Mouse (Mus musculus) liver, postnatal 0 days (tissue): ENCODE measurements around the gene Shmt2. TPM values are rescaled to one million over a fixed set of nuclear protein-coding genes. Genes with fewer than 3 reads are reported as not detected.
A peak's percentile ranks its signal among the peaks of the same experiment; 100 is the strongest.

Experiments used
- ATAC-seq: fragments of 200-750 bp; cut with Nextera tagmentation; 2 replicates; pipeline ENCODE4 v1.8.0; 2017; ENCODE audit warnings: mild to moderate bottlenecking, moderate library complexity
- DNase-seq: peaks from one replicate; pipeline ENCODE4 v3.0.0-alpha.2; 2016
- H3K27ac ChIP-seq: fragments of 300-500 bp; sonication (generic); 2 replicates; pipeline ENCODE4 v1.5.1; 2014; ENCODE audit warnings: antibody characterized with exemption, moderate library complexity, mild to moderate bottlenecking, low read depth
- H3K27me3 ChIP-seq: fragments of 300-500 bp; sonication (generic); 2 replicates; pipeline ENCODE4 v1.6.1; 2014; ENCODE audit warnings: low read length, control low read depth, mixed read lengths; ENCODE audit not compliant: insufficient read depth
- H3K36me3 ChIP-seq: fragments of 300-500 bp; sonication (generic); replicated peaks from 2 replicates; pipeline ENCODE4 v1.6.1; 2014; ENCODE audit warnings: mild to moderate bottlenecking, control low read depth, low read length, moderate library complexity, mixed read lengths; ENCODE audit not compliant: insufficient read depth
- H3K4me1 ChIP-seq: fragments of 300-500 bp; sonication (generic); 2 replicates; pipeline ENCODE4 v1.6.1; 2014; ENCODE audit warnings: antibody characterized with exemption, mild to moderate bottlenecking, control low read depth; ENCODE audit not compliant: insufficient read depth
- H3K4me2 ChIP-seq: fragments of 300-500 bp; sonication (generic); 2 replicates; pipeline ENCODE4 v1.6.1; 2014; ENCODE audit warnings: low read depth, mild to moderate bottlenecking, low read length, moderate library complexity, mixed read lengths
- H3K4me3 ChIP-seq: fragments of 300-500 bp; sonication (generic); 2 replicates; pipeline ENCODE4 v1.5.1; 2014; ENCODE audit warnings: low read depth, low read length
- H3K9ac ChIP-seq: fragments of 300-500 bp; sonication (generic); replicated peaks from 2 replicates; pipeline ENCODE4 v1.6.1; 2014; ENCODE audit warnings: mild to moderate bottlenecking, moderate library complexity
- H3K9me3 ChIP-seq: fragments of 300-500 bp; sonication (generic); 2 replicates; pipeline ENCODE4 v1.6.1; 2016; ENCODE audit warnings: mild to moderate bottlenecking, control low read depth, low read length, mixed read lengths
- CTCF ChIP-seq: sonication (generic); IDR thresholded peaks from 2 replicates; pipeline ENCODE4 v1.5.1; 2016; ENCODE audit warnings: antibody characterized with exemption, low read depth
- EP300 ChIP-seq: IDR thresholded peaks from 2 replicates; pipeline ENCODE4 v1.6.1; 2016; ENCODE audit warnings: antibody characterized with exemption, low read depth, mild to moderate bottlenecking
- WGBS: fragments of 180-500 bp; shearing (Covaris S2); extraction: QIAGEN DNeasy Blood & Tissue Kit; methylation state at CpG from one replicate; pipeline ENCODE4 v1.1.7; 2014; ENCODE audit not compliant: insufficient replicate concordance; 5-methylcytosine and 5-hydroxymethylcytosine counted together
- polyA plus RNA-seq: library from polyadenylated mRNA; unstranded; fragments of >200 nt; fragmentation: Nextera tagmentation; extraction: Ambion mirVana; gene quantifications from 2 replicates; pipeline ENCODE4 v1.2.1, GENCODE M21; 2015

Gene Shmt2
- polyA plus RNA-seq, 1 experiment from 2014 or later: 75.0 TPM

DNA sequence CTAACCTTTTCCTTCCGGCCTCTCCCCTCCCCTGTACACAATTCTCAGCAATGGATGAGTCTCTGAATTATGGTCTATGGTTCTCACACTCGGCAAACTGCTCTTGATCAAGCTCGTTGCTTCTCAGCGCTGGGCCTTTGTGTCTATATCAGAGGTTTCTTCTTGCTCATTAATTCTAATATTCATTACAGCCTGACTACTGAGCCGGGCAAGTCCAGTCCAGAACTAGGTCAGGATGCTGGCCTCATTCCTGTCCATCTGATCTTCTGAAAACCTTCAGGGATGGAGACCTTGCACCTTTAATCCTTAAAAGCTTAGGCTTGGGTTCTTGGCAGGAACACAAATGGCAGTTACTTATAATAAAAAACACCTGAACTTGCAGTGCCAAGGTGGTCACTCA lies 22.7 kb downstream of the Shmt2 start:
- Histone ChIP-seq H3K9ac (no peak overlapping the region), H3K4me3 (no peak overlapping the region), H3K27me3 (no peaks in the 10 kb centered on the region), H3K9me3 (no peaks in the 10 kb centered on the region), H3K36me3 (peaks cover 48% of the 10 kb centered on the region), H3K27ac (no peak overlapping the region), H3K4me1 (no peaks in the 10 kb centered on the region), H3K4me2 (no peak overlapping the region)
- ATAC-seq (no peak), DNase-seq (no peak)
- 78% methylated on average over 5 of the region's 5 CpGs for WGBS
- TF ChIP-seq EP300: no peak

DNA sequence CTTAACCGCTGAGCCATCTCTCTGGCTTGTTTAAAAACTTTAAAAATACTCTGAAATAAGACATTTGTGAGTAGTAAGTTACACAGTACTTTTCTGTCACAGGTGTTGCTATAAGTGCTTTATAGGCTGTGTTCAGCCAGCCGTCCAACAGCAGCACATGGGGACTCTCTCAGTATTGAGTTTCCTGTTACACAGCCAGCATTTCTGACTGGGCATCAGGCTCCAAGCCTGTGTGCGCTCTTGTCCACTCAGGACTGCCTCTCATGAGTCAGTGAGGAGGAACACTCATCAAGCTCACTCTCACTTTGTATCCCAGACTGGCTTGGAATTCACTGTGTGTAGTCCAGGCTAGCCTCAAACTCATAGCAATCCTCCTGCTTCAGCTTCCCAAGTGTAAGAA lies 26.1 kb downstream of the Shmt2 start:
- no peak overlapping the region for H3K27ac ChIP-seq
- no peaks in the 10 kb centered on the region for H3K4me1 ChIP-seq
- no peaks in the 10 kb centered on the region for H3K27me3 ChIP-seq
- 86% methylated on average over 3 of the region's 3 CpGs for WGBS
- H3K36me3 ChIP-seq: peaks cover 66% of the 10 kb centered on the region
- H3K4me2 ChIP-seq: no peak overlapping the region
- TF ChIP-seq CTCF: no peak
- TF ChIP-seq EP300: no peak
- ATAC-seq (no peak), DNase-seq (no peak)
- no peaks in the 10 kb centered on the region for H3K9me3 ChIP-seq
- H3K9ac ChIP-seq: no peak overlapping the region
- no peak overlapping the region for H3K4me3 ChIP-seq

DNA sequence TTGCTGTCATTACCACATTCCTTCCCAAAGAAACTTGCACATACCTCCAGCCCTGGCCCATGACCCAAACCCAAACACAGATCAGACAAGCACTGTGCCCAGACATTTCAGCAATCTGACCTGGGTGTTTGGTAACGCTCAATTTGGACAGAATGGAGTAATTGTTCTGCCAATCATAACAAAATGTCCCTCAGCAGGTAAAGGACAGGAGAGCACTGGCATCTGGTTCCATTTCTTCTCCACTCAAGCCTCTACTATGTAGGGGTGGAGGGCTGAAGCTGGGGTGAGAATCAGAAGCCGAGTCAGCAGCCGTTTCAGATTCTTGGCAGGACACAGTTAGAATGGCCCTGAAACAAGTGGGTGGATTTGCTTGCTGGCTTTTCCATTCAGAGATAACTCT lies 30.1 kb downstream of the Shmt2 start:
- DNase-seq (no peak), ATAC-seq (peak; percentile 23; the same call in 1 of the 2 replicates)
- Histone ChIP-seq H3K4me2 (no peak overlapping the region), H3K4me3 (no peak overlapping the region), H3K9me3 (no peaks in the 10 kb centered on the region), H3K4me1 (no peaks in the 10 kb centered on the region), H3K27me3 (no peaks in the 10 kb centered on the region), H3K36me3 (peaks cover 66% of the 10 kb centered on the region), H3K27ac (no peak overlapping the region), H3K9ac (no peak overlapping the region)
- no peak for TF ChIP-seq CTCF
- TF ChIP-seq EP300: no peak
- WGBS: 86% methylated on average over 3 of the region's 3 CpGs

DNA sequence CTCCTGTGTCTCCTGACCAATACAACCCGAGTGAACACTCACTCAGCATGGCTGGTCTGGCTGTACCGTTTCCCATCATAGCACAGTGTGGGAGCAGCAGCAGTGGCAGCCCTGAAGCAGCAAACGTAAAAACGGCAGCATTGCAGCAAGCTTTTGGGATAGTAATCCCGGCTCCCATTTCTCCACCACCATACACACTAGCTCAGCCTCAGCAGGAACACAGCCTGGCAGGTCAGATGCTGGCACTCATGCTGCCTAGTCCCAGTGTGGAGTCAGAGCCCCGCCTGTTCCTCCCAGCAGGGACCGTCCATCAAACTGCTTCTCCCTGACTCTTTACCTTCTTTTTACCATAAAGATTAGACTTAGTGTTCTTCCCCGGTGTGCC lies 31.1 kb downstream of the Shmt2 start:
- no peaks in the 10 kb centered on the region for H3K27me3 ChIP-seq
- no peak overlapping the region for H3K27ac ChIP-seq
- ATAC-seq: no peak
- WGBS: 86% methylated on average over 8 of the region's 8 CpGs
- peaks cover 64% of the 10 kb centered on the region for H3K36me3 ChIP-seq
- H3K4me2 ChIP-seq: no peak overlapping the region
- TF ChIP-seq CTCF: no peak
- no peak for TF ChIP-seq EP300
- H3K4me3 ChIP-seq: no peak overlapping the region
- DNase-seq: no peak
- no peaks in the 10 kb centered on the region for H3K9me3 ChIP-seq
- H3K4me1 ChIP-seq: no peaks in the 10 kb centered on the region
- no peak overlapping the region for H3K9ac ChIP-seq

DNA sequence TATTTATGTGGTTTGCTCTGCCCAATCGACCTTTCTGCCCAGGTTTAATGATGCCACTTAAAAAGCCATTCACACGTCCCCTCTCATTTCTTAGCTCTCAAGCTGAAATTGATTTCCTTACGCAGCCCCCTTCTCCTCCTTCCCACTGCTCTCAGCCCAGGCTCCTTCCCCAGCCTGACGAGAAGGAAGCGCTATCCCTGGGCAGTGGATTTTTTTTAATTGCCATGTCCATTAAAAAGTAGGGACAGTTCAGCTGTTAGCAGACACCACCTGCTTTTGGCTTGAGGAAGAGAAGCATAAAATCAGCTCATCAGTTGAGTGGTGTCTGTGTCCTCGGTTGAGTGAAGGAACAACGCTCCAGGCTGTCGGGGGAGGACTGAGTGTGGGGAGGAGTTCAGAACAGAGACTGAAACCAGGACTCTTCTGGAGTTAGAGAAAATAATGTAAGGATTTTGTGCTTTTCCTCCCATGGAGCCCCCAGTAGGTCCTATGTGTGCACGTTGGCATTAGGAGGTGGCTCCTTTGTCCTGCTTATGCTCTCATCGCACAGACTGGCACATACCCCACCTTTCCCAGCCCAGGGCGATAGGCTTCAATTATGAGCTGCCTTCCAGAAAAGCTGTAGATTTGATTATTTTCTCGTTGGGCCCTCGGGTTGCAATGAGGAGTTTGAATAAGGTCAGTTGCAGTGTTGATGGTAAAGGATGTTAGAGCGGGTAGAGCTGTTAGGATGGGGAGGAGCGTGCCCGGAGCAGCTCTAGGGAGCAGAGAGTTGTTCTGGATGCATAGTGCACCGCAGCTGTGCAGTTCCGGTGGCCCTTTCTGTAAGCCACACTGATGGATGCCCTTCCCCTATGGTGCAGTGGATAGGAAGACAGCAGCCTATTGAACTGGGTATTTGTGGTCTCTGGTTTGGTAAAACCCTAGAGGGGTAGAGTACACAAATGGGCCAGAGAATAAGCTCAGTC lies 31.8 kb downstream of the Shmt2 start:
- peaks cover 62% of the 10 kb centered on the region for H3K36me3 ChIP-seq
- no peak overlapping the region for H3K27ac ChIP-seq
- no peak overlapping the region for H3K4me3 ChIP-seq
- no peak for ATAC-seq
- TF ChIP-seq CTCF: no peak
- TF ChIP-seq EP300: no peak
- WGBS: 85% methylated on average over 18 of the region's 18 CpGs
- no peaks in the 10 kb centered on the region for H3K27me3 ChIP-seq
- H3K9ac ChIP-seq: no peak overlapping the region
- no peak overlapping the region for H3K4me2 ChIP-seq
- no peak for DNase-seq
- H3K4me1 ChIP-seq: no peaks in the 10 kb centered on the region
- no peaks in the 10 kb centered on the region for H3K9me3 ChIP-seq

DNA sequence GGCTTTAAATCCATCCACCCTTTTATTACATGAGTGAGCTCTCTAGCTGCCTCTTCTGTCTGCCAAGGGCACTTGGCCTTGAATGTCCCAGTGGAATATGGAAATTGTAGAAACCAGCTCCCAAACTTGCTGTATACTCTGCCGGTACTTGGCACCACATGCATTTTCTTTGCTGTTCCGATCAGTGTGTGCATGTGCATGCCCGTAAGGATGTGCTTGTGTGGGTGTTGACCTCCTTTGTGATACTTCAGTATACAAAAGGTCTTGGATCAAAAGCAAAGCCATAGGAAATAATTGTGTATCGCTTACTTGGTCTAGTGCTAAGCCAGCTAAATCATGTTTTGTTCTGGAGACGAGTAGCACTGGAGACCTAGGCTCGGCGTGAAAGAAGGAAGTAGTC lies 33.4 kb downstream of the Shmt2 start:
- Histone ChIP-seq H3K27ac (no peak overlapping the region), H3K4me1 (no peaks in the 10 kb centered on the region), H3K36me3 (peaks cover 68% of the 10 kb centered on the region), H3K4me2 (no peak overlapping the region), H3K4me3 (no peak overlapping the region), H3K27me3 (no peaks in the 10 kb centered on the region), H3K9ac (no peak overlapping the region), H3K9me3 (no peaks in the 10 kb centered on the region)
- ATAC-seq (no peak), DNase-seq (no peak)
- 85% methylated on average over 7 of the region's 7 CpGs for WGBS
- TF ChIP-seq CTCF (no peak), EP300 (no peak)
